Mouse (Mus musculus): ENCODE results near the gene Lbx2.

Lbx2 gene

GRCm38 (mm10) chr6:83136291-83136880, 50.2 kb downstream of the Lbx2 start:
- DNase-seq = no peak

GRCm38 (mm10) chr6:83136881-83137575, 50.9 kb downstream of the Lbx2 start:
- DNase-seq = no peak

GRCm38 (mm10) chr6:83137576-83137950, 51.4 kb downstream of the Lbx2 start:
- DNase-seq = no peak
